Mouse (Mus musculus) heart, embryonic 11.5 days (tissue): ENCODE measurements around the gene Vstm2l. TPM values are rescaled to one million over a fixed set of nuclear protein-coding genes. Genes with fewer than 3 reads are reported as not detected.

Source experiments
- ATAC-seq: fragments of 200-750 bp; cut with Nextera tagmentation; replicated peaks from 2 replicates; pipeline ENCODE4 v1.8.0; 2017; ENCODE audit warnings: moderate library complexity; ENCODE audit not compliant: insufficient number of reproducible peaks, low FRiP score, low TSS enrichment
- H3K27ac ChIP-seq: fragments of 300-500 bp; sonication (generic); 2 replicates; pipeline ENCODE4 v1.5.1; 2014; ENCODE audit warnings: mild to moderate bottlenecking, low read depth, low read length
- H3K27me3 ChIP-seq: fragments of 300-500 bp; sonication (generic); 2 replicates; pipeline ENCODE4 v1.6.1; 2014; ENCODE audit warnings: mild to moderate bottlenecking, low read length, mixed read lengths; ENCODE audit not compliant: control insufficient read depth, insufficient read depth
- H3K36me3 ChIP-seq: fragments of 300-500 bp; sonication (generic); 2 replicates; pipeline ENCODE4 v1.6.1; 2014; ENCODE audit warnings: mild to moderate bottlenecking, low read length, moderate library complexity, mixed read lengths; ENCODE audit not compliant: control insufficient read depth, insufficient read depth
- H3K4me1 ChIP-seq: fragments of 300-500 bp; sonication (generic); 2 replicates; pipeline ENCODE4 v1.6.1; 2014; ENCODE audit warnings: low read length; ENCODE audit not compliant: control insufficient read depth, insufficient read depth
- H3K4me2 ChIP-seq: fragments of 300-500 bp; sonication (generic); 2 replicates; pipeline ENCODE4 v1.6.1; 2014; ENCODE audit warnings: mild to moderate bottlenecking, moderate library complexity
- H3K4me3 ChIP-seq: fragments of 300-500 bp; sonication (generic); 2 replicates; pipeline ENCODE4 v1.5.1; 2014; ENCODE audit warnings: low read depth, low read length
- H3K9ac ChIP-seq: fragments of 300-500 bp; sonication (generic); 2 replicates; pipeline ENCODE4 v1.6.1; 2014; ENCODE audit warnings: mild to moderate bottlenecking, low read depth, low read length, moderate library complexity
- H3K9me3 ChIP-seq: fragments of 300-500 bp; sonication (generic); replicated peaks from 2 replicates; pipeline ENCODE4 v1.6.1; 2016; ENCODE audit warnings: low read length; ENCODE audit not compliant: control insufficient read depth
- WGBS: fragments of 180-500 bp; shearing (Covaris S2); extraction: QIAGEN DNeasy Blood & Tissue Kit; methylation state at CpG from one replicate; pipeline ENCODE4 v1.1.7; 2014; ENCODE audit not compliant: insufficient replicate concordance; 5-methylcytosine and 5-hydroxymethylcytosine counted together
- polyA plus RNA-seq: library from polyadenylated mRNA; unstranded; fragments of >200 nt; fragmentation: Nextera tagmentation; extraction: Ambion mirVana; gene quantifications from 2 replicates; pipeline ENCODE4 v1.2.1, GENCODE M21; 2014

The Vstm2l gene
- polyA plus RNA-seq: 0.34 and 0.42 TPM in 2 replicates

- Histone ChIP-seq H3K4me3 (peak within 1 kb of the TSS; percentile 35), H3K27ac (no peak within 1 kb of the TSS), H3K27me3 (peaks cover 64% of the 10 kb centered on the region), H3K36me3 (no peaks in the 10 kb centered on the region), H3K4me1 (peaks cover 3% of the 10 kb centered on the region; the same call in 1 of the 2 replicates), H3K9ac (no peak within 1 kb of the TSS), H3K9me3 (no peaks in the 10 kb centered on the region), H3K4me2 (peak within 1 kb of the TSS; percentile 59)
- 5% methylated on average over 62 of the region's 62 CpGs for WGBS
- no peak for ATAC-seq
Measured at GRCm38 (mm10) chr2:157914105-157914764, at the start of gene Vstm2l. Gene Vstm2l, plus strand, starts transcription at chr2:157914653.

- Histone ChIP-seq H3K4me3 (no peak overlapping the region), H3K9me3 (no peaks in the 10 kb centered on the region), H3K36me3 (0 out of 2 replicates have a peak, but pooled peaks cover 3% of the 10 kb centered on the region), H3K27me3 (no peaks in the 10 kb centered on the region), H3K4me2 (no peak overlapping the region), H3K27ac (no peak overlapping the region), H3K4me1 (no peaks in the 10 kb centered on the region), H3K9ac (no peak overlapping the region)
- 88% methylated on average over 3 of the region's 3 CpGs for WGBS
- ATAC-seq: no peak; the same call in 1 of the 2 replicates
Measured at GRCm38 (mm10) chr2:157867126-157867525, 47.3 kb upstream of the Vstm2l start.

DNA sequence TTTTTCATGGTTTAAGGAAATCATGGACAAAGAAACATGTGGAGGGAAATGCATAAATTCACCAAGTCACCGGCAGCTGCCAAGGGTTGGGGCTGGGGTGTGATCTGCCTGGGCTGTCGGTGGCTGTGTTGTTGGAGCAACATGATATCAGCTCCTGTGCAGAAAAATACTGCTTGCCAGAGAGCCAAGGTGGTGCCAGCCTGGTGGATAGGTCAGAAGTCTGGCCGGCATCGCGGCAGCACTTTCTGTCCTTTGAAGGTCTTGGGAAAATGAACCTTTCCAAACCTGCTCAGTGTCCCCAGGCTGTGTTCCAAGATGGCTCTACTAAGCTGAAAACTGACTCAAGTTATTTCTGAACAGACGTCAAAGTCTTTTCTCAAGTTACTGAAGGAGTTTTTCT, 44.2 kb upstream of the Vstm2l start:
- no peak overlapping the region for H3K4me2 ChIP-seq
- no peak for ATAC-seq
- H3K27me3 ChIP-seq: no peaks in the 10 kb centered on the region

DNA sequence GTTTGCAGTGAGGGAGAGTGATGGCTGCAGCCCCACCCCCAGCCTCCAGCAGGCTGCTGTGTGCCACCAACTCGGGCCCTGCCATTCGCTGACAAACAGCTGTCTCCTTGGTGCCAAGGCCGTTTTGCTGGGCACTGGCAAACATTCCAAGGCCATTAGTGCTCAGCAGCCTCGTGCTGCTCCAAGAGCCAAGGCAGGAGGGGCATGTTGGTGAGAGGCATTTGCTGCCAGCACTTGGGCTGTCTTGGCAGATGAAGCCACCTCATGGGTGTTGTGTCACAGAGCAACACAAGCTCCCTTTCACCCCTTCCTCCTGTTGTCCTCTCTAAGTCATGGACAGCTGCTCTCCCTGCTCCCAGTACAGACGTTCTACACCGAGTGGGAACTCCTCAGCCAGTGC, 41.2 kb upstream of the Vstm2l start:
- H3K36me3 ChIP-seq: 0 out of 2 replicates have a peak, but pooled peaks cover 3% of the 10 kb centered on the region
- 75% methylated on average over 6 of the region's 6 CpGs for WGBS
- H3K27me3 ChIP-seq: no peaks in the 10 kb centered on the region
- H3K4me3 ChIP-seq: no peak overlapping the region
- H3K9me3 ChIP-seq: no peaks in the 10 kb centered on the region
- no peak overlapping the region for H3K4me2 ChIP-seq
- no peak for ATAC-seq
- no peak overlapping the region for H3K27ac ChIP-seq
- H3K4me1 ChIP-seq: no peaks in the 10 kb centered on the region
- H3K9ac ChIP-seq: no peak overlapping the region

More for the DNA sequence above, 44.2 kb upstream of the Vstm2l start:
- 81% methylated on average over 6 of the region's 6 CpGs for WGBS
- no peaks in the 10 kb centered on the region for H3K9me3 ChIP-seq
- no peak overlapping the region for H3K27ac ChIP-seq
- H3K9ac ChIP-seq: no peak overlapping the region
- H3K36me3 ChIP-seq: 0 out of 2 replicates have a peak, but pooled peaks cover 3% of the 10 kb centered on the region
- H3K4me3 ChIP-seq: no peak overlapping the region
- no peaks in the 10 kb centered on the region for H3K4me1 ChIP-seq

- H3K9me3 ChIP-seq: no peaks in the 10 kb centered on the region
- H3K4me1 ChIP-seq: no peaks in the 10 kb centered on the region
- H3K4me3 ChIP-seq: no peak overlapping the region
- H3K27ac ChIP-seq: no peak overlapping the region
- no peak overlapping the region for H3K9ac ChIP-seq
- H3K27me3 ChIP-seq: no peaks in the 10 kb centered on the region
- 71% methylated on average over 1 of the region's 1 CpGs for WGBS
- 0 out of 2 replicates have a peak, but pooled peaks cover 3% of the 10 kb centered on the region for H3K36me3 ChIP-seq
- no peak for ATAC-seq
- H3K4me2 ChIP-seq: no peak overlapping the region
Measured at GRCm38 (mm10) chr2:157873691-157874090, 40.8 kb upstream of the Vstm2l start.

DNA sequence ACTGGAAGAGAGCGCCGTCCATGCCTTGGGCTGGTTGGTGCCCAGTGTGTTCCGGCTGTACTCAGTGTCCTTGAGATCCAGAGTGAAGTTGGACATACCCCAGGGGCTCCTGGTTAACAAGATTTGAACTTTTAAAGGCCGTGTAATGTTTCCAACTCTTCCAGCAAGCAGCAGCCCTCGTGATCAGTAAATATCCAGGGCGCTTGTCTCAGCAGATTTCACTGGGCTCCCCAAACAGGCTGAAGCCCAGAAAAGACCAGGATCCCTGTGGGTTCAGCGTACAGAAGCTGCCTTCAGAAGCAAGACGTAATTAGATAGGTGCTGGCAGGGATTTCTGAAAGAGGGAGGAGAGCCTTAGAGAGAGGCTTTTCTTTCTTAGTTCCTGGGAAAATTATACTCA, 39.3 kb upstream of the Vstm2l start:
- H3K4me2 ChIP-seq: no peak overlapping the region
- ATAC-seq: no peak
- H3K36me3 ChIP-seq: 0 out of 2 replicates have a peak, but pooled peaks cover 3% of the 10 kb centered on the region
- H3K4me3 ChIP-seq: no peak overlapping the region
- WGBS: 76% methylated on average over 8 of the region's 8 CpGs
- no peaks in the 10 kb centered on the region for H3K9me3 ChIP-seq
- no peak overlapping the region for H3K27ac ChIP-seq
- no peak overlapping the region for H3K9ac ChIP-seq
- peaks cover 6% of the 10 kb centered on the region; the same call in 1 of the 2 replicates for H3K27me3 ChIP-seq
- no peaks in the 10 kb centered on the region for H3K4me1 ChIP-seq

- Histone ChIP-seq H3K36me3 (no peaks in the 10 kb centered on the region), H3K9ac (no peak overlapping the region), H3K9me3 (no peaks in the 10 kb centered on the region), H3K27me3 (peaks cover 6% of the 10 kb centered on the region), H3K4me2 (no peak overlapping the region), H3K4me1 (peaks cover 14% of the 10 kb centered on the region), H3K27ac (no peak overlapping the region), H3K4me3 (no peak overlapping the region)
- 85% methylated on average over 3 of the region's 3 CpGs for WGBS
- no peak for ATAC-seq
Measured at GRCm38 (mm10) chr2:157877394-157877793, 37.1 kb upstream of the Vstm2l start.

GRCm38 (mm10) chr2:157877967-157878366, 36.5 kb upstream of the Vstm2l start:
- H3K27me3 ChIP-seq: peaks cover 6% of the 10 kb centered on the region
- H3K27ac ChIP-seq: no peak overlapping the region
- H3K4me3 ChIP-seq: no peak overlapping the region
- H3K36me3 ChIP-seq: no peaks in the 10 kb centered on the region
- no peaks in the 10 kb centered on the region for H3K9me3 ChIP-seq
- 50% methylated on average over 5 of the region's 5 CpGs for WGBS
- H3K4me2 ChIP-seq: no peak overlapping the region
- no peak overlapping the region for H3K9ac ChIP-seq
- peaks cover 16% of the 10 kb centered on the region for H3K4me1 ChIP-seq
- no peak for ATAC-seq

GRCm38 (mm10) chr2:157881939-157882338, 32.5 kb upstream of the Vstm2l start:
- Histone ChIP-seq H3K27me3 (peaks cover 12% of the 10 kb centered on the region), H3K4me3 (no peak overlapping the region), H3K27ac (no peak overlapping the region), H3K9me3 (no peaks in the 10 kb centered on the region), H3K4me2 (peak overlapping the region; percentile 25; the same call in 1 of the 2 replicates), H3K4me1 (peaks cover 24% of the 10 kb centered on the region), H3K9ac (no peak overlapping the region), H3K36me3 (no peaks in the 10 kb centered on the region)
- no peak for ATAC-seq
- WGBS: 30% methylated on average over 11 of the region's 11 CpGs
